Comparison of ENCODE assay signal across 8 mouse cellular contexts in genomic region chr19:29045956-29046650, GRCm38 (mm10). TPM values are rescaled to one million over a fixed set of nuclear protein-coding genes. Genes with fewer than 3 reads are reported as not detected.
DNase-seq lines count a peak whose midpoint lies in the region; ATAC-seq and TF ChIP-seq lines count a peak whose summit lies in the region.

No protein-coding gene starts in this region.

- H3K36me3 ChIP-seq in liver, adult 2 months (ENCODE audit: control insufficient read depth, insufficient read depth, low read length) = no peaks in the 10 kb centered on the region
- H3K36me3 ChIP-seq in forebrain, embryonic 10.5 days (replicated peaks) = peaks cover 3% of the 10 kb centered on the region; the same call in 1 of the 2 replicates
- H3K36me3 ChIP-seq in limb, embryonic 12.5 days = 0 out of 2 replicates have a peak, but pooled peaks cover 2% of the 10 kb centered on the region
- no peaks in the 10 kb centered on the region for H3K36me3 ChIP-seq in small intestine, adult 2 months (ENCODE audit: control insufficient read depth, insufficient read depth, low read length)

- 0 out of 2 replicates have a peak, but pooled peaks have one; percentile 45 for TF ChIP-seq POLR2A in liver, adult 2 months (IDR thresholded peaks at IDR 0.05; ENCODE audit: extremely low read depth, insufficient read depth, low read length)
- no peak for TF ChIP-seq POLR2A in small intestine, adult 2 months (IDR thresholded peaks at IDR 0.05; ENCODE audit: low read depth, low read length)

- H3K79me2 ChIP-seq in liver, adult 2 months (ENCODE audit: control insufficient read depth, insufficient read depth, low read length) = peaks cover 19% of the 10 kb centered on the region

- 14% methylated on average over 15 of the region's 15 CpGs for WGBS in liver, adult 2 months
- 57% methylated on average over 15 of the region's 15 CpGs for WGBS in forebrain, embryonic 10.5 days
- WGBS in limb, embryonic 12.5 days = 38% methylated on average over 15 of the region's 15 CpGs
- WGBS in small intestine, adult 2 months = 14% methylated on average over 15 of the region's 15 CpGs

- peak overlapping the region; percentile 96 for H3K4me3 ChIP-seq in liver, adult 2 months (ENCODE audit: insufficient read depth, low read depth, low read length)
- peak overlapping the region; percentile 85 for H3K4me3 ChIP-seq in forebrain, embryonic 10.5 days
- H3K4me3 ChIP-seq in limb, embryonic 12.5 days (replicated peaks) = peak overlapping the region; percentile 79
- peak overlapping the region; percentile 52 for H3K4me3 ChIP-seq in small intestine, adult 2 months (ENCODE audit: low read depth, low read length)

- H3K9ac ChIP-seq in liver, adult 2 months (ENCODE audit: low read depth, low read length) = peak overlapping the region; percentile 82
- H3K9ac ChIP-seq in limb, embryonic 12.5 days (replicated peaks) = peak overlapping the region; percentile 42; the same call in 1 of the 2 replicates

- ATAC-seq in limb, embryonic 12.5 days (ENCODE audit: insufficient number of reproducible peaks, insufficient read depth, low FRiP score, low TSS enrichment, low read depth) = peak; percentile 60; the same call in 1 of the 2 replicates

- H3K4me2 ChIP-seq in limb, embryonic 12.5 days = peak overlapping the region; percentile 66

- DNase-seq in liver, adult 2 months (ENCODE audit: extremely low read depth, low read depth, low spot score) = peak; percentile 86
- no peak for DNase-seq in liver
- DNase-seq in forebrain, embryonic 10.5 days (ENCODE audit: extremely low spot score, low spot score) = peak; percentile 31
- DNase-seq in ovary, postnatal 36 days (ENCODE audit: low spot score) = no peak
- DNase-seq in Muller cell, postnatal 12 days (ENCODE audit: inconsistent ontology term) = no peak
- no peak for DNase-seq in spleen, adult 18-20 months

- H3K4me1 ChIP-seq in liver, adult 2 months (ENCODE audit: control insufficient read depth, insufficient read depth, low read length) = peaks cover 32% of the 10 kb centered on the region
- H3K4me1 ChIP-seq in forebrain, embryonic 10.5 days = peaks cover 70% of the 10 kb centered on the region
- peaks cover 20% of the 10 kb centered on the region; the same call in 1 of the 2 replicates for H3K4me1 ChIP-seq in limb, embryonic 12.5 days (replicated peaks)
- H3K4me1 ChIP-seq in small intestine, adult 2 months (ENCODE audit: control insufficient read depth, insufficient read depth, insufficient read length, low read length) = peaks cover 14% of the 10 kb centered on the region; the same call in 1 of the 2 replicates

- TF ChIP-seq CTCF in liver, adult 2 months (IDR thresholded peaks at IDR 0.05; ENCODE audit: low read depth, low read length) = no peak
- TF ChIP-seq CTCF in small intestine, adult 2 months (IDR thresholded peaks at IDR 0.05; ENCODE audit: extremely low read depth, insufficient read length, insufficient replicate concordance, low read depth, low read length) = no peak

- H3K9me3 ChIP-seq in forebrain, embryonic 10.5 days = no peaks in the 10 kb centered on the region
- H3K9me3 ChIP-seq in limb, embryonic 12.5 days = no peaks in the 10 kb centered on the region

- peak overlapping the region; percentile 99 for H3K27ac ChIP-seq in liver, adult 2 months (replicated peaks; ENCODE audit: insufficient read depth, low read depth, low read length)
- peak overlapping the region; percentile 97 for H3K27ac ChIP-seq in forebrain, embryonic 10.5 days
- H3K27ac ChIP-seq in limb, embryonic 12.5 days = peak overlapping the region; percentile 87
- H3K27ac ChIP-seq in small intestine, adult 2 months (ENCODE audit: insufficient read depth, low read depth, low read length) = peak overlapping the region; percentile 71

- no peaks in the 10 kb centered on the region for H3K27me3 ChIP-seq in liver, adult 2 months (ENCODE audit: control insufficient read depth, insufficient read depth, low read length)
- 0 out of 2 replicates have a peak, but pooled peaks cover 8% of the 10 kb centered on the region for H3K27me3 ChIP-seq in forebrain, embryonic 10.5 days (ENCODE audit: poor library complexity, severe bottlenecking)
- H3K27me3 ChIP-seq in limb, embryonic 12.5 days = no peaks in the 10 kb centered on the region
- H3K27me3 ChIP-seq in small intestine, adult 2 months (ENCODE audit: control insufficient read depth, insufficient read depth, low read length) = no peaks in the 10 kb centered on the region

RNA-seq across cellular contexts. Expression of gene Ak3, which starts 1.7 kb away (rescaled TPM):
- 241 and 247 TPM in 2 replicates for total RNA-seq in liver, adult 2 months (2014; rRNA removed)
- 183 and 205 TPM in 2 replicates for polyA plus RNA-seq in liver, adult 2 months (2012; rRNA removed)
- 82.9 and 85.3 TPM in 2 replicates for polyA plus RNA-seq in forebrain, embryonic 10.5 days (2016; fragmentation: Nextera tagmentation; extraction: Ambion mirVana)
- polyA plus RNA-seq in limb, embryonic 12.5 days (2016; fragmentation: Nextera tagmentation; extraction: Ambion mirVana) = 71.8 and 73.2 TPM in 2 replicates
- 96.9 and 124 TPM in 2 replicates for polyA plus RNA-seq in small intestine, adult 2 months (2012; rRNA removed)

RNA-seq across cellular contexts. Expression of gene Rcl1, which starts 55.1 kb away (rescaled TPM):
- total RNA-seq in liver, adult 2 months (2014; rRNA removed) = 117 and 132 TPM in 2 replicates
- 75.7 and 87.8 TPM in 2 replicates for polyA plus RNA-seq in liver, adult 2 months (2012; rRNA removed)
- polyA plus RNA-seq in forebrain, embryonic 10.5 days (2016; fragmentation: Nextera tagmentation; extraction: Ambion mirVana) = 86.9 and 91.6 TPM in 2 replicates
- polyA plus RNA-seq in limb, embryonic 12.5 days (2016; fragmentation: Nextera tagmentation; extraction: Ambion mirVana) = 59.3 and 61.5 TPM in 2 replicates
- 5.5 and 9.9 TPM in 2 replicates for polyA plus RNA-seq in small intestine, adult 2 months (2012; rRNA removed)

RNA-seq across cellular contexts. Expression of gene Cdc37l1, which starts 56.0 kb away (rescaled TPM):
- total RNA-seq in liver, adult 2 months (2014; rRNA removed) = 33.5 and 37.3 TPM in 2 replicates
- polyA plus RNA-seq in liver, adult 2 months (2012; rRNA removed) = 6.8 and 8.6 TPM in 2 replicates
- 37.2 and 37.6 TPM in 2 replicates for polyA plus RNA-seq in forebrain, embryonic 10.5 days (2016; fragmentation: Nextera tagmentation; extraction: Ambion mirVana)
- 48.2 and 48.8 TPM in 2 replicates for polyA plus RNA-seq in limb, embryonic 12.5 days (2016; fragmentation: Nextera tagmentation; extraction: Ambion mirVana)
- 1.7 and 2.6 TPM in 2 replicates for polyA plus RNA-seq in small intestine, adult 2 months (2012; rRNA removed)

Comparison
In these comparisons a context has a peak if more than half of its experiments do, and no peak if none do; other contexts are left out.
1. DNase-seq: peak in liver, adult 2 months (single experiment) and forebrain, embryonic 10.5 days (single experiment); none in liver (single experiment), ovary, postnatal 36 days (single experiment), Muller cell, postnatal 12 days (single experiment) and spleen, adult 18-20 months (0 of 2).
2. Peak in every context shown above with its lines, with median percentiles within 50 percentile points of each other: H3K27ac ChIP-seq and H3K4me3 ChIP-seq.